Mouse (Mus musculus) embryonic fibroblast, embryonic 13.5 days (primary cell): ENCODE data around the gene Smo. TPM values are rescaled to one million over a fixed set of nuclear protein-coding genes. Genes with fewer than 3 reads are reported as not detected.

Experiments
- H3K27ac ChIP-seq: 2 replicates; pipeline ENCODE4 v1.5.1; 2012; ENCODE audit warnings: low read length, control low read depth, inconsistent platforms; ENCODE audit not compliant: insufficient read depth
- H3K4me1 ChIP-seq: 2 replicates; pipeline ENCODE4 v1.6.1; 2011; ENCODE audit warnings: low read length; ENCODE audit not compliant: control insufficient read depth, insufficient read depth
- H3K4me3 ChIP-seq: 2 replicates; pipeline ENCODE4 v1.5.1; 2011; ENCODE audit warnings: mild to moderate bottlenecking, control low read depth, low read length; ENCODE audit not compliant: insufficient read depth
- CTCF ChIP-seq: IDR thresholded peaks from 2 replicates; pipeline ENCODE4 v1.5.1; 2011; ENCODE audit warnings: mild to moderate bottlenecking, control low read depth, low read length, moderate library complexity, borderline replicate concordance; ENCODE audit not compliant: insufficient read depth
- POLR2A ChIP-seq: IDR thresholded peaks from 2 replicates; pipeline ENCODE4 v1.6.1; 2011; ENCODE audit warnings: low read depth, mild to moderate bottlenecking, control low read depth, low read length, moderate library complexity
- polyA plus RNA-seq: library from polyadenylated mRNA; stranded (reverse); fragments of >200 nt; gene quantifications from 2 replicates; pipeline ENCODE4 v1.2.4, GENCODE M21; 2011; ENCODE audit warnings: low read depth; ENCODE audit not compliant: missing spikeins, insufficient read length

Smo gene
- polyA plus RNA-seq, 1 experiment, result 66.1 TPM

GRCm38 (mm10) chr6:29774161-29774560 is 38.9 kb downstream of the Smo start:
- Histone ChIP-seq H3K4me3 (no peak overlapping the region), H3K27ac (no peak overlapping the region), H3K4me1 (no peaks in the 10 kb centered on the region)
- no peak for TF ChIP-seq POLR2A
- no peak for TF ChIP-seq CTCF

DNA sequence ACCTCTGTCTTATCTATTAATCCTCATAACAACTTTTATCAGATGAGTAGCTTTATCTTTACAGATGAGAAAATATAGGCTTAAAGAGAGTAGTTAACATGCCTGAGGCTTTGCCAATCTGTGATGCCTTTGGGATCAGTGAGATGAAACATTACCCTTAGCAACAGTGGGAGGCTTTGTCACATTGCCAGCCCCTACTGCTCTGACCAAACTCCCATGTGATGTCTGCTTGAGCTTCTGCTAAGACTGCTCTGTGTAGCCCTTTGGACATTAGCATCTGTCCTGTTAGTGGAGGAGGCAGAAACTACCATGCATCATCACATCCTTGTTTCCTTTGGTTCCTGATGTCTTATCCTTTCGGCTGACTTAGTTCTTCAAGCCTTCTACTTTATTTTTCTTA is 40.3 kb downstream of the Smo start:
- Histone ChIP-seq H3K27ac (no peak overlapping the region), H3K4me1 (no peaks in the 10 kb centered on the region), H3K4me3 (no peak overlapping the region)
- TF ChIP-seq CTCF, result no peak
- TF ChIP-seq POLR2A, result no peak

DNA sequence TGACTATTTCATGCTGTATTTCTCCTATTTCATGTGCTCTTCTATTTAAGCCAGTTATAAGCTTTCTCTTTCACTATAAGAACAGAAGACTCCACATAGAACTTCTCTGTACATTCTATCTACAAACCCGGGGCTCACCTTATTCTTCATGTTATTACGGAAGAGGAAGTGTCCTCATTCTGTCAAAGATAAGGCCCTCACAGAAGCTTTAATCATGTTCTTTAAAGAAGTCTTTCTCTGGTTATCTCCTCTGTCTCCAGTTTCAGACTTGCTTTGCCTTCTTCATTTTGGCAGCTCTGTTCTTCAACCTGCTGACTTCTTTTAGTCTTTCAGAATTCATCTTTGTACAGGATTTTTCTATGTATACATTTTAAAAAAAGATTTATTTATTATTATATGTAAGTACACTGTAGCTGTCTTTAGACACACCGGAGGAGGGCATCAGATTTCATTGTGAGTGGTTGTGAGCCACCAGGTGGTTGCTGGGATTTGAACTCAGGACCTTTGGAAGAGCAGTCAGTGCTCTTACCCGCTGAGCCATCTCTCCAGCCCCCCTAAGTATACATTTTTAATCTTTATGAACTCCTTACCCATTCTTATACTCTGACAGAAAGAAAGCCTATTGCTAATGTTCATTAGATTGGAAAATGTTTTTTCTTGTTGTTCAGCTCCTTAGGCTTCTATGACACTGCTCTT is 41.4 kb downstream of the Smo start:
- TF ChIP-seq CTCF (no peak), POLR2A (no peak)
- H3K27ac ChIP-seq, result no peak overlapping the region
- no peak overlapping the region for H3K4me3 ChIP-seq
- no peaks in the 10 kb centered on the region for H3K4me1 ChIP-seq

GRCm38 (mm10) chr6:29777238-29777555 is 41.9 kb downstream of the Smo start:
- no peak overlapping the region for H3K4me3 ChIP-seq
- no peak overlapping the region for H3K27ac ChIP-seq
- H3K4me1 ChIP-seq, result no peaks in the 10 kb centered on the region
- no peak for TF ChIP-seq POLR2A
- TF ChIP-seq CTCF, result no peak

GRCm38 (mm10) chr6:29780082-29780481 is 44.8 kb downstream of the Smo start:
- Histone ChIP-seq H3K27ac (no peak overlapping the region), H3K4me1 (no peaks in the 10 kb centered on the region), H3K4me3 (no peak overlapping the region)
- no peak for TF ChIP-seq CTCF
- no peak for TF ChIP-seq POLR2A

DNA sequence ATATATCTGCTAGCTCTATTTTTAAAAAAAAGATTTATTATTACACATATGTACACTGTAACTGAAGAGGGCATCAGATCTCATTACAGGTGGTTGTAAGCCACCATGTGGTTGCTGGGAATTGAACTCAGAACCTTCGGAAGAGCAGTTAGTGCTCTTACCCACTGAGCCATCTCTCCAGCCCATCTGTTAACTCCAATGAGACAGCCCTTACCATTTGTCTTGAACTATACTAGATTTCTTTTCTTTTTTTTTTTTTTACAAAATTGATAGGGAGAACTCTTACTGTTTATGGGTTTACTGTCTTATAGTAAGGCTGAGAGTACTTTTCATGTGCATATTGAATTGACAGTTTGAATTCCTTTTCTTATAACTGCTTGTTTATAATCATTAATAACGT is 45.3 kb downstream of the Smo start:
- no peak overlapping the region for H3K27ac ChIP-seq
- H3K4me3 ChIP-seq, result no peak overlapping the region
- H3K4me1 ChIP-seq, result no peaks in the 10 kb centered on the region
- no peak for TF ChIP-seq CTCF
- TF ChIP-seq POLR2A, result no peak

GRCm38 (mm10) chr6:29782239-29782638 is 46.9 kb downstream of the Smo start:
- H3K27ac ChIP-seq, result no peak overlapping the region
- no peaks in the 10 kb centered on the region for H3K4me1 ChIP-seq
- no peak for TF ChIP-seq CTCF
- TF ChIP-seq POLR2A, result no peak
- H3K4me3 ChIP-seq, result no peak overlapping the region

- no peaks in the 10 kb centered on the region for H3K4me1 ChIP-seq
- H3K4me3 ChIP-seq, result no peak overlapping the region
- TF ChIP-seq POLR2A (no peak), CTCF (no peak)
- H3K27ac ChIP-seq, result no peak overlapping the region
Measured at GRCm38 (mm10) chr6:29783960-29784359, 48.7 kb downstream of the Smo start.

- Histone ChIP-seq H3K4me3 (no peak overlapping the region), H3K27ac (no peak overlapping the region), H3K4me1 (no peaks in the 10 kb centered on the region)
- TF ChIP-seq POLR2A (no peak), CTCF (no peak)
Measured at GRCm38 (mm10) chr6:29784413-29785021, 49.2 kb downstream of the Smo start.

- H3K27ac ChIP-seq, result no peak overlapping the region
- H3K4me1 ChIP-seq, result no peaks in the 10 kb centered on the region
- H3K4me3 ChIP-seq, result no peak overlapping the region
- TF ChIP-seq POLR2A (no peak), CTCF (no peak)
Measured at GRCm38 (mm10) chr6:29785759-29786158, 50.5 kb downstream of the Smo start.
